Mouse (Mus musculus) stomach, embryonic 14.5 days (tissue): ENCODE measurements around the gene Adcy6. TPM values are rescaled to one million over a fixed set of nuclear protein-coding genes. Genes with fewer than 3 reads are reported as not detected.
"Not testable (repeated sequence)": the region's sequence is repeated elsewhere in the genome, so short reads cannot be mapped to it uniquely, and the experiment has no call there.

Experiments
- ATAC-seq: fragments of 200-750 bp; cut with Nextera tagmentation; 2 replicates; pipeline ENCODE4 v1.8.0; 2017; ENCODE audit warnings: low read depth, moderate TSS enrichment; ENCODE audit not compliant: insufficient number of reproducible peaks, insufficient read depth, low FRiP score
- H3K27ac ChIP-seq: fragments of 300-500 bp; sonication (generic); 2 replicates; pipeline ENCODE4 v1.5.1; 2014; ENCODE audit warnings: mild to moderate bottlenecking, low read length, moderate library complexity, mixed read lengths
- H3K27me3 ChIP-seq: fragments of 300-500 bp; sonication (generic); 2 replicates; pipeline ENCODE4 v1.6.1; 2014; ENCODE audit warnings: low read length, control low read depth, mixed read lengths; ENCODE audit not compliant: control insufficient read depth, insufficient read depth
- H3K36me3 ChIP-seq: fragments of 300-500 bp; sonication (generic); 2 replicates; pipeline ENCODE4 v1.6.1; 2014; ENCODE audit warnings: mild to moderate bottlenecking, control low read depth, low read length, moderate library complexity, mixed read lengths; ENCODE audit not compliant: control insufficient read depth, insufficient read depth
- H3K4me1 ChIP-seq: fragments of 300-500 bp; sonication (generic); 2 replicates; pipeline ENCODE4 v1.6.1; 2014; ENCODE audit warnings: low read length, control low read depth, mixed read lengths; ENCODE audit not compliant: control insufficient read depth, insufficient read depth
- H3K4me2 ChIP-seq: fragments of 300-500 bp; sonication (generic); replicated peaks from 2 replicates; pipeline ENCODE4 v1.6.1; 2014; ENCODE audit warnings: low read depth, low read length, control low read depth
- H3K4me3 ChIP-seq: fragments of 300-500 bp; sonication (generic); 2 replicates; pipeline ENCODE4 v1.5.1; 2014; ENCODE audit warnings: low read depth, low read length, control low read depth
- H3K9ac ChIP-seq: fragments of 300-500 bp; sonication (generic); replicated peaks from 2 replicates; pipeline ENCODE4 v1.6.1; 2014; ENCODE audit warnings: low read depth, mild to moderate bottlenecking, control low read depth, low read length, moderate library complexity, mixed read lengths
- H3K9me3 ChIP-seq: fragments of 300-500 bp; sonication (generic); 2 replicates; pipeline ENCODE4 v1.6.1; 2016; ENCODE audit warnings: low read depth, low read length, control low read depth; ENCODE audit not compliant: control insufficient read depth
- WGBS: fragments of 180-500 bp; shearing (Covaris S2); extraction: QIAGEN DNeasy Blood & Tissue Kit; methylation state at CpG from one replicate; pipeline ENCODE4 v1.1.7; 2014; 5-methylcytosine and 5-hydroxymethylcytosine counted together
- polyA plus RNA-seq: library from polyadenylated mRNA; unstranded; fragments of >200 nt; fragmentation: Nextera tagmentation; extraction: Ambion mirVana; gene quantifications from 2 replicates; pipeline ENCODE4 v1.2.1, GENCODE M21; 2014

Gene Adcy6
- polyA plus RNA-seq, 1 experiment from 2014 or later = 23.0 TPM

DNA sequence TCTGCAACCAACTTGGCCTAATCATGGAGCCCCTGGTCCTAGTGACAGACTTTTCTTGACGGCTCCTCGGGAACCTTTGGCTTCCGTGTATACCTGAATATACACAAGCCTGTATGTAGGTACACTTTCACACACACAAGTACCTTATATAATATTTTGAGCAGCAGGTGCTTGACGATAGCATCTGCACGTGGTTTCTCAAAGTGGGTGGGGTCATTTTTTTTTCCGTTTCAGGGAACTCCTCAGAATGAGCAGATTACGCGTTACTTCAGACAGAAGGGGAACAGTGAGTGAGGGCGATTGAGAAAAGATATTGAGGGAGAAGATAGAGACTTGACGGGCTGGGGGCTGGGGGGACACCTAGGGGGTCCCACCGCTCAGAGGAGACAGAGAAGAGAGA, 22.1 kb downstream of the Adcy6 start:
- WGBS = 87% methylated on average over 11 of the region's 11 CpGs
- no peaks in the 10 kb centered on the region for H3K4me1 ChIP-seq
- no peak for ATAC-seq
- H3K36me3 ChIP-seq = peaks cover 16% of the 10 kb centered on the region; the same call in 1 of the 2 replicates
- H3K27ac ChIP-seq = no peak overlapping the region
- H3K4me3 ChIP-seq = no peak overlapping the region
- H3K27me3 ChIP-seq = no peaks in the 10 kb centered on the region
- no peak overlapping the region for H3K9ac ChIP-seq
- H3K4me2 ChIP-seq = no peak overlapping the region
- no peaks in the 10 kb centered on the region for H3K9me3 ChIP-seq

DNA sequence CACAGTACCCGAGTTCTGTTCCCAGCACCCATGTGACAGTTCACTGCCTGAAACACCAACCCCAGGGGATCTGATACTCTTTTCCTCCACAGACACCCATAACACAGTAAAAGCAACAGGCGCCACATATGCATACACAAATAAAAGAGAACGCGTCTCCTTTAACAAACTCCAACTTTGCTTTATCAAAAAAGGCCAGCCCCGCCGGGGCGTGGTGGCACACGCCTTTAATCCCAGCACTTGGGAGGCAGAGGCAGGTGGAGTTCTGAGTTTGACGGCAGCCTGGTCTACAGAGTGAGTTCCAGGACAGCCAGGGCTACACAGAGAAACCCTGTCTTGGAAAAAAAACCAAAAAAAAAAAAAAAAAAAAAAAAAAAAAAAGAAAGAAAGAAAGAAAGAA, 23.7 kb downstream of the Adcy6 start:
- H3K4me1 ChIP-seq, H3K36me3 ChIP-seq, H3K4me2 ChIP-seq, H3K9ac ChIP-seq, H3K27ac ChIP-seq, ATAC-seq, H3K4me3 ChIP-seq, H3K9me3 ChIP-seq, H3K27me3 ChIP-seq: not testable (repeated sequence)
- 66% methylated on average over 9 of the region's 9 CpGs for WGBS

DNA sequence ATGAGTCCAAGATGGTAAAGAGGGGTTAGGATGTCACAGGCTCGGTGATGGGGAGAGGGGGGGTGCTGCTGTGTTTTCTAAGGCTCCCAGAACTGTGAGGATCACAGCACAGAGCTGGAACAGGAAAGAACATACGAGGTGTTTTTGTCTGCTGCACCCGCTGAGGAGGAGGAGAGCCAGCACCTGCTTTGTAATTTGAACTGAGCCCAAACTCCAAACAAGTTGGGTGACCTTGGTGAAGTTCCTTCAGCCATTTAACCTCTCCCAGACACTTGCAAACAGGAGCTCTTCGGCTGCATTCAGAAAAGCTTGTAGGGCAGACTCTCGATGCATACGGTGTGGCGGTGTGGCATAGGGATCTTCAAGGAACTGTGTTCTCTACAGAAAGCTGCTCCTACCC, 24.5 kb downstream of the Adcy6 start:
- H3K36me3 ChIP-seq = peaks cover 3% of the 10 kb centered on the region; the same call in 1 of the 2 replicates
- 32% methylated on average over 7 of the region's 7 CpGs for WGBS
- H3K27me3 ChIP-seq = no peaks in the 10 kb centered on the region
- H3K4me3 ChIP-seq = no peak overlapping the region
- H3K9me3 ChIP-seq = no peaks in the 10 kb centered on the region
- no peak overlapping the region for H3K9ac ChIP-seq
- H3K4me1 ChIP-seq = no peaks in the 10 kb centered on the region
- no peak overlapping the region; the same call in 1 of the 2 replicates for H3K27ac ChIP-seq
- H3K4me2 ChIP-seq = no peak overlapping the region
- ATAC-seq = no peak

DNA sequence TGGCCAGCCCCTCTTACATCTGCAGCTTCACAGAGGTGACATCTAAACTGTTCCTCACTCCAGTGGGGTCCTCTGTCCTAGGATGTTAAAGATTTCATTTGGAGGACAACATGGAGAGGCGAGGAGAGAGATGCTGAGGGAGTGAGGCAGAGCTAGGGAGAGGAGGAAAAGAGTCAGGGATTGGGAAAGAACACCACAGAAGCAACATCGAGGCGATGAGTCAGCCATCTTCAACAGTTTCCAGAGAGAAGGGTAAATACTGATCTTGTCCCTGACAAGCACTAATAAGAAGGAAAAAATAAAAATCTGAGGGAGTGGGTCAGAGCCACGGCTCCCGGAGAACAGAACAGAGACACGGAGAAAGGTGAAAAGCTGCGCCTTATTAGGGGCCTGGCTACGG, 26.9 kb downstream of the Adcy6 start:
- Histone ChIP-seq H3K4me3 (no peak overlapping the region), H3K9me3 (no peaks in the 10 kb centered on the region), H3K27me3 (no peaks in the 10 kb centered on the region), H3K4me2 (no peak overlapping the region), H3K4me1 (no peaks in the 10 kb centered on the region), H3K27ac (no peak overlapping the region), H3K36me3 (no peaks in the 10 kb centered on the region), H3K9ac (no peak overlapping the region)
- no peak for ATAC-seq
- 76% methylated on average over 8 of the region's 8 CpGs for WGBS

DNA sequence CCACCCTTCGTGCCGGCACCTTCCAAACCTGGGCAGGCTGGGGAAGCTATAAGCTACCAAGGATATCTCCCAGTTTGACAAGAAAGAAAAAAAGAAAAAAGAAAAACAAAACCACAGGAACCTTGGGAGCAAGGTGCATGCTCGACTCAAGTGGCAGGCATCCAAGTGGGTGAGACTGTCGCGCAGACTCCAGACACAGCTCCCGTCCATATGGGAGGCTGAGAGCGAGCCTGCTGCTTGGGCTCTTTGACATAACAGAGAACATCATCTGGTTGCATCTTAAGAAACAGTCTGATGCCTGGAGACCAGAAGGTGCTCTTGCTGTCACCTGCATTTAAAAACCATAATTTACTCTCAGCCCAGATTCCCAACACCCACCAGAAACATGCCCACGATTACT, 27.5 kb downstream of the Adcy6 start:
- Histone ChIP-seq H3K4me3 (no peak overlapping the region), H3K4me2 (no peak overlapping the region), H3K9me3 (no peaks in the 10 kb centered on the region), H3K27ac (no peak overlapping the region), H3K36me3 (no peaks in the 10 kb centered on the region), H3K27me3 (no peaks in the 10 kb centered on the region), H3K4me1 (no peaks in the 10 kb centered on the region), H3K9ac (no peak overlapping the region)
- ATAC-seq = no peak
- WGBS = 71% methylated on average over 8 of the region's 8 CpGs

DNA sequence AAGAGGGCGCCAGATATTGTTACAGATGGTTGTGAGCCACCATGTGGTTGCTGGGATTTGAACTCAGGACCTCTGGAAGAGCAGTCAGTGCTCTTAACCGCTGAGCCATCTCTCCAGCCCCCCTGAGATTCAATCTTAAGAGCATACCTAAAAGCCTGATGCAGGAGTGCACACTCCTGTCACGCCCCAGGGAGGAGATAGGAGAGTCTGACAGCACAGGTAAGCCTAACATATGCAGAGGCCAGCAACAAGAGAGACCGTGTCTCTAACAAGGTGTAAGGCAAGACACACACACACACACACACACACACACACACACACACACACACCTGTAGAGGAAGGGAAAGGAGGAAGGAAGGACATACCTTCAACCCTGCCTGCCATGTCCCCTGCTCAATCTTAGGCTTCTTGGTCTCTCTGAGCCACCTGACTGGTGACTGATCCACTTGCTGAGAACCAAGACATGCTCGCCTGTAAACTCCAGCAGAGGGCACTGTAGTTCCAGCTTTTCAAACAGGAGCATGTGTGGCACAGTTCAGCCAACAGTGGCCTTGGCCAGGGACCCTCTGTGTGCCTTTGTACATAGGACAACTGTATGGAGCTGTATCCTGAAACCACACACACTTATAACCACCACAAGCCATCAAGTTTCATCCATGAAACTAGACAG, 29.9 kb downstream of the Adcy6 start:
- Histone ChIP-seq H3K9me3 (no peaks in the 10 kb centered on the region), H3K36me3 (no peaks in the 10 kb centered on the region), H3K4me2 (no peak overlapping the region), H3K4me3 (no peak overlapping the region), H3K27me3 (no peaks in the 10 kb centered on the region), H3K4me1 (no peaks in the 10 kb centered on the region), H3K27ac (no peak overlapping the region), H3K9ac (no peak overlapping the region)
- ATAC-seq = peak; percentile 88
- 44% methylated on average over 5 of the region's 5 CpGs for WGBS

DNA sequence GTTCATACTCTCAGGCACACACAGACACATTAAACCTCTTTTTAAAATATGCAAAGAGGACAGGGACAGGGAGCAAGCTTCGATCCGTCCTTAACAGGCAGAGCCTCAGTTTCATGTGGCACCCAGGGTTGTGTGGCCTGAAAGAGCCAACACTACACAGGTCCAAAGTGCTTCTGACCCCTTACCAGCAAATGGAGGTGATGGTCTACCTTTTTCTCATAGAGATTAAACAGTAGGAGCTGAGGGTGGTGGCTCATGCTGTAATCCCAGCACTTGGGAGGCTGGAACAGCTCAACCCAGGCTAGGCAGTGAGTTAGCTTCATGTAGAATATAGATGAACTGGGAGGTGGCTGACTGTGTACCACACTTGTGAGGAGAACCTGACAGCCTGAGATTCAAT, 30.6 kb downstream of the Adcy6 start:
- no peaks in the 10 kb centered on the region for H3K9me3 ChIP-seq
- 85% methylated on average over 2 of the region's 2 CpGs for WGBS
- ATAC-seq = no peak
- H3K27ac ChIP-seq = no peak overlapping the region
- no peak overlapping the region for H3K9ac ChIP-seq
- H3K4me2 ChIP-seq = no peak overlapping the region
- H3K36me3 ChIP-seq = no peaks in the 10 kb centered on the region
- H3K4me3 ChIP-seq = no peak overlapping the region
- H3K4me1 ChIP-seq = no peaks in the 10 kb centered on the region
- H3K27me3 ChIP-seq = no peaks in the 10 kb centered on the region

DNA sequence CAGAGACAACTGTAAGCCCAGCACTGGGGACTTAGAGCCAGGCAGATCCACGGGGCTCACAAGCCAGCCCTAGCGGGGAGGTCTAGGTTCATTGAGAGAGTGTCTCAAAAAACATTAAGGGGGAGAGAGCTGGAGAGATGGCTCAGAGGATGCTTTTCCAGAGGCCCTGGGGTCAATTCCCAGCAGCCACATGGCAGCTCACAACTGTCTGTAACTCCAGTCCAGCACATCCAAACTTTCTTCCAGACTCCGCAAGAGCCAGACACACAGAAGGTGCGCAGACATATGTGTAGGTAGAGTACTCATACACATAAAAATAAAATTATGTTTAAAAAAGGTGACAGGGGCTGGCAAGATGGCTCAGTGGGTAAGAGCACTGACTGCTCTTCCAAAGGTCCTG, 36.6 kb downstream of the Adcy6 start:
- no peak overlapping the region for H3K27ac ChIP-seq
- H3K9me3 ChIP-seq = no peaks in the 10 kb centered on the region
- H3K27me3 ChIP-seq = no peaks in the 10 kb centered on the region
- H3K4me3 ChIP-seq = no peak overlapping the region
- H3K9ac ChIP-seq = no peak overlapping the region
- H3K36me3 ChIP-seq = no peaks in the 10 kb centered on the region
- WGBS = 75% methylated on average over 4 of the region's 4 CpGs
- H3K4me1 ChIP-seq = peaks cover 7% of the 10 kb centered on the region; the same call in 1 of the 2 replicates
- ATAC-seq = no peak
- no peak overlapping the region for H3K4me2 ChIP-seq
